Mouse (Mus musculus) G1E (cell line): ENCODE measurements around the gene Mrpl46. TPM values are rescaled to one million over a fixed set of nuclear protein-coding genes. Genes with fewer than 3 reads are reported as not detected.

Source experiments
- ATAC-seq: 2 replicates; pipeline ENCODE4 v1.8.0; 2016; ENCODE audit warnings: mild to moderate bottlenecking; ENCODE audit not compliant: insufficient number of reproducible peaks, poor library complexity, low FRiP score, severe bottlenecking; ENCODE audit errors: extremely low read depth
- DNase-seq: peaks from one replicate; pipeline ENCODE4 v3.0.0; 2012; ENCODE audit warnings: low spot score
- H3K27me3 ChIP-seq: 2 replicates; pipeline ENCODE4 v1.6.1; 2012; ENCODE audit warnings: mild to moderate bottlenecking, low read length, inconsistent platforms; ENCODE audit not compliant: insufficient read depth
- H3K36me3 ChIP-seq: replicated peaks from 2 replicates; pipeline ENCODE3; 2012; ENCODE audit warnings: mild to moderate bottlenecking, inconsistent platforms
- H3K4me1 ChIP-seq: 2 replicates; pipeline ENCODE4 v1.6.1; 2012; ENCODE audit warnings: low read depth, low read length, inconsistent platforms, mixed read lengths; ENCODE audit not compliant: insufficient read depth
- H3K4me3 ChIP-seq: 2 replicates; pipeline ENCODE4 v1.5.1; 2012; ENCODE audit warnings: low read depth, mild to moderate bottlenecking, inconsistent platforms, low read length, moderate library complexity, mixed read lengths
- H3K9me3 ChIP-seq: replicated peaks from 2 replicates; pipeline ENCODE4 v1.6.1; 2012; ENCODE audit warnings: inconsistent platforms
- CTCF ChIP-seq: IDR thresholded peaks from 2 replicates; pipeline ENCODE4 v1.5.1; 2012; ENCODE audit warnings: low read depth, low read length, inconsistent platforms, mixed read lengths
- GATA1 ChIP-seq: IDR thresholded peaks from 2 replicates; pipeline ENCODE4 v1.6.1; 2012; ENCODE audit warnings: borderline replicate concordance, low read length, inconsistent platforms, mixed read lengths
- GATA2 ChIP-seq: IDR thresholded peaks from 2 replicates; pipeline ENCODE4 v1.6.1; 2012; ENCODE audit warnings: low read depth, low read length, inconsistent platforms, borderline replicate concordance
- POLR2AphosphoS5 ChIP-seq: IDR thresholded peaks from 2 replicates; pipeline ENCODE4 v1.6.1; 2012; ENCODE audit warnings: low read depth, low read length, inconsistent platforms; ENCODE audit not compliant: insufficient replicate concordance
- TAL1 ChIP-seq: conservative IDR thresholded peaks from 2 replicates; pipeline ENCODE4 v1.6.1; 2012; ENCODE audit warnings: low read depth, low read length, inconsistent platforms, mixed read lengths
- polyA plus RNA-seq: library from polyadenylated mRNA; stranded (reverse); fragments of >175 nt; gene quantifications from 2 replicates; pipeline ENCODE4 v1.2.3, GENCODE M21; 2012
- total RNA-seq, 2 experiments: library from RNA; stranded (forward) in 1 of 2; stranded (reverse) in 1 of 2; fragments of 200-1000 nt in 1 of 2; fragments of >200 nt in 1 of 2; fragmentation: Nextera tagmentation in 1 of 2; gene quantifications; 2 replicates each; pipeline ENCODE4 v1.2.3; 2014 to 2017

Mrpl46 gene
- total RNA-seq (2014; fragmentation: Nextera tagmentation) (14.2 and 19.9 TPM in 2 replicates), total RNA-seq (2017) (53.9 and 59.0 TPM in 2 replicates), polyA plus RNA-seq (9.3 and 19.3 TPM in 2 replicates)

GRCm38 (mm10) chr7:78782639-78783581, at the start of gene Mrpl46, which contains the start of gene Mrps11:
Mrpl46 (minus strand) TSS chr7:78783531.
Mrps11 (plus strand) TSS chr7:78783119.
- H3K4me3 ChIP-seq: peak within 1 kb of the TSS; percentile 93

GRCm38 (mm10) chr7:78827749-78828362, 44.5 kb upstream of the Mrpl46 start:
- H3K9me3 ChIP-seq: no peaks in the 10 kb centered on the region
- H3K36me3 ChIP-seq: peaks cover 77% of the 10 kb centered on the region
- ATAC-seq (no peak), DNase-seq (no peak)
- H3K4me1 ChIP-seq: peaks cover 3% of the 10 kb centered on the region; the same call in 1 of the 2 replicates
- no peaks in the 10 kb centered on the region for H3K27me3 ChIP-seq
- H3K4me3 ChIP-seq: no peak overlapping the region
- TF ChIP-seq CTCF (no peak), GATA2 (no peak), TAL1 (no peak), POLR2AphosphoS5 (no peak), GATA1 (no peak)

More at GRCm38 (mm10) chr7:78782639-78783581, at the start of gene Mrpl46, which contains the start of gene Mrps11:
- peaks cover 39% of the 10 kb centered on the region for H3K4me1 ChIP-seq
- peak; percentile 93 for ATAC-seq
- TF ChIP-seq GATA2 (no peak), TAL1 (no peak), POLR2AphosphoS5 (no peak), CTCF (no peak), GATA1 (no peak)
- peaks cover 70% of the 10 kb centered on the region for H3K36me3 ChIP-seq
- no peaks in the 10 kb centered on the region for H3K9me3 ChIP-seq
- DNase-seq: peak; percentile 85
- no peaks in the 10 kb centered on the region for H3K27me3 ChIP-seq

GRCm38 (mm10) chr7:78826682-78827385, 43.5 kb upstream of the Mrpl46 start:
- ATAC-seq: no peak
- DNase-seq: no peak

GRCm38 (mm10) chr7:78818336-78818735, 35.0 kb upstream of the Mrpl46 start:
- ATAC-seq (peak; percentile 90), DNase-seq (peak; percentile 60)
- TF ChIP-seq CTCF (no peak), TAL1 (peak; percentile 31; the same call in 1 of the 2 replicates)
- peaks cover 41% of the 10 kb centered on the region for H3K4me1 ChIP-seq
- no peaks in the 10 kb centered on the region for H3K27me3 ChIP-seq
- H3K4me3 ChIP-seq: peak overlapping the region; percentile 49; the same call in 1 of the 2 replicates
- H3K9me3 ChIP-seq: no peaks in the 10 kb centered on the region
- peaks cover 44% of the 10 kb centered on the region for H3K36me3 ChIP-seq

More at GRCm38 (mm10) chr7:78826682-78827385, 43.5 kb upstream of the Mrpl46 start:
- Histone ChIP-seq H3K27me3 (no peaks in the 10 kb centered on the region), H3K4me1 (peaks cover 3% of the 10 kb centered on the region; the same call in 1 of the 2 replicates), H3K4me3 (no peak overlapping the region), H3K9me3 (no peaks in the 10 kb centered on the region), H3K36me3 (peaks cover 87% of the 10 kb centered on the region)
- TF ChIP-seq GATA2 (no peak), GATA1 (no peak), CTCF (no peak), POLR2AphosphoS5 (no peak), TAL1 (no peak)

GRCm38 (mm10) chr7:78814766-78815165, 31.4 kb upstream of the Mrpl46 start:
- no peaks in the 10 kb centered on the region for H3K9me3 ChIP-seq
- ATAC-seq (no peak), DNase-seq (no peak)
- no peaks in the 10 kb centered on the region for H3K27me3 ChIP-seq
- peaks cover 12% of the 10 kb centered on the region for H3K36me3 ChIP-seq
- H3K4me3 ChIP-seq: no peak overlapping the region
- peaks cover 43% of the 10 kb centered on the region for H3K4me1 ChIP-seq
- TF ChIP-seq POLR2AphosphoS5 (no peak), CTCF (no peak), GATA2 (no peak), GATA1 (no peak), TAL1 (no peak)
